Comparison of ENCODE assay signal across 20 mouse cellular contexts in genomic region chr4:149983921-149984645, GRCm38 (mm10).
"Had no signal": no experiment of that assay in that cellular context is flagged by ENCODE, and none has a peak within 500 bp of the region (broad histone marks: within the 10 kb centered on the region; RNA-seq: fewer than 3 reads in every experiment).

No protein-coding gene starts in this region.

- H3K27ac ChIP-seq: kidney, embryonic 15.5 days; limb, embryonic 13.5 days; liver, embryonic 14.5 days; macrophage; midbrain, embryonic 12.5 days; midbrain, embryonic 15.5 days; neural tube, embryonic 12.5 days; neural tube, embryonic 15.5 days; stomach, postnatal 0 days had no signal

- H3K27me3 ChIP-seq: kidney, embryonic 15.5 days; limb, embryonic 13.5 days; neural tube, embryonic 15.5 days had no signal

- DNase-seq: kidney, postnatal 10 days; left cerebral cortex, postnatal 4 days; liver, postnatal 0 days; lung, embryonic 14.5 days; right cerebral cortex, adult 18-20 months; right cerebral cortex, postnatal 14 days; right cerebral cortex, postnatal 4 days; thymus, adult 2 months; thymus, postnatal 14 days; thymus, postnatal 4 days had no signal

- H3K36me3 ChIP-seq: midbrain, embryonic 12.5 days; midbrain, embryonic 15.5 days; neural tube, embryonic 12.5 days; neural tube, embryonic 15.5 days had no signal

- ATAC-seq: liver, postnatal 0 days; lung, postnatal 0 days; midbrain, embryonic 15.5 days had no signal

- H3K9ac ChIP-seq: kidney, embryonic 15.5 days; limb, embryonic 13.5 days; liver, embryonic 14.5 days; liver, postnatal 0 days; lung, embryonic 14.5 days; midbrain, embryonic 12.5 days; midbrain, embryonic 15.5 days; neural tube, embryonic 12.5 days; neural tube, embryonic 15.5 days had no signal

- H3K4me3 ChIP-seq: kidney, embryonic 15.5 days; limb, embryonic 13.5 days; midbrain, embryonic 12.5 days; midbrain, embryonic 15.5 days; neural tube, embryonic 12.5 days; neural tube, embryonic 15.5 days had no signal
